23 mouse cellular contexts compared by ENCODE assay signal in the genomic region with DNA sequence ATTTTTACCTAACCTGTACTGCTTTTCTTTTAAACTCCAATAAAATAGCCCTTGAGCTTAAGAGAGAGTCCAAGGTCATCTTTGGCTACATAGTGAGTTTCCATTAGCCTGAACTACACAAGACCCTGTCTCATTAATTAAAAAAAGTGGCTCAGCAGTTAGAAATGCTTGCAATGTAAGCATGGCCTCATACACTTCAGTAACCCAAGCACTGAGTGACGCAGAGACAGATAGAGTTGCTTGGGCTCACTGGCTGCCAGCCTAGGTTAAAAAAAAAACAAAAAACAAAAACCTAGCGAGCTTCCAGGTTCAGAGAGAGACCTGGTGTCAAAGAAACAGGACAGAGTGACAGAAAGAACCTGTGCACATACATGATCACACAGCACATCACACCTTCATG. TPM values are rescaled to one million over a fixed set of nuclear protein-coding genes. Genes with fewer than 3 reads are reported as not detected.
DNase-seq lines count a peak whose midpoint lies in the region; ATAC-seq and TF ChIP-seq lines count a peak whose summit lies in the region.
"Had no signal": no experiment of that assay in that cellular context is flagged by ENCODE, and none has a peak within 500 bp of the region (broad histone marks: within the 10 kb centered on the region; RNA-seq: fewer than 3 reads in every experiment).

No protein-coding gene starts in this region.

- peak overlapping the region; percentile 40 for H3K9ac ChIP-seq in heart, embryonic 14.5 days (ENCODE audit: low read length)
- H3K9ac ChIP-seq in intestine, postnatal 0 days (ENCODE audit: low read depth, low read length), result no peak overlapping the region
- H3K9ac ChIP-seq: embryonic facial prominence, embryonic 15.5 days; hindbrain, embryonic 15.5 days; intestine, embryonic 15.5 days had no signal

- H3K36me3 ChIP-seq in heart, embryonic 14.5 days (ENCODE audit: control insufficient read depth, insufficient read depth, low read length), result peaks cover 6% of the 10 kb centered on the region; the same call in 1 of the 2 replicates
- H3K36me3 ChIP-seq in intestine, postnatal 0 days (ENCODE audit: control insufficient read depth, insufficient read depth), result no peaks in the 10 kb centered on the region; the same call in 1 of the 2 replicates
- H3K36me3 ChIP-seq: hindbrain, embryonic 15.5 days had no signal

- intact Hi-C loops in gastrocnemius, postnatal 14 days (cut with DNase I; ENCODE audit: low total_unique reads), result no loop called here

- no peak for TF ChIP-seq CTCF in intestine, postnatal 0 days (IDR thresholded peaks at IDR 0.05; ENCODE audit: low read depth)

- 11% methylated on average over 2 of the region's 2 CpGs for WGBS in heart, embryonic 14.5 days
- WGBS in intestine, postnatal 0 days, result 61% methylated on average over 2 of the region's 2 CpGs

- peaks cover 3 to 32% of the 10 kb centered on the region in 2 experiments for H3K4me1 ChIP-seq in heart, embryonic 14.5 days (ENCODE audit: control insufficient read depth in 2 of 2, insufficient read depth in 2 of 2, low read length in 2 of 2)
- no peaks in the 10 kb centered on the region for H3K4me1 ChIP-seq in intestine, postnatal 0 days (replicated peaks; ENCODE audit: control insufficient read depth, insufficient read depth, low read length)

- no peaks in the 10 kb centered on the region for H3K27me3 ChIP-seq in heart, embryonic 14.5 days (ENCODE audit: control insufficient read depth, insufficient read depth, low read length)
- H3K27me3 ChIP-seq in intestine, postnatal 0 days (replicated peaks; ENCODE audit: control insufficient read depth, insufficient read depth, low read length), result no peaks in the 10 kb centered on the region
- H3K27me3 ChIP-seq: embryonic facial prominence, embryonic 15.5 days; hindbrain, embryonic 15.5 days; intestine, embryonic 15.5 days had no signal

- peak; percentile 51 for DNase-seq in gastrocnemius, adult 18-20 months (ENCODE audit: low spot score)
- DNase-seq in gastrocnemius, postnatal 14 days, result no peak
- no peak for DNase-seq in heart, adult 8-10 months (ENCODE audit: low spot score)
- peak; percentile 77 for DNase-seq in Muller cell, postnatal 12 days (ENCODE audit: inconsistent ontology term)
- DNase-seq in heart, postnatal 4 days, result peak; percentile 22
- no peak for DNase-seq in cerebellum, adult 11-12 months
- DNase-seq: adrenal gland, postnatal 14 days; cerebellum, adult 18-20 months; cerebellum, postnatal 36 days; kidney, postnatal 36 days; layer of hippocampus, adult 9-11 months; left cerebral cortex, postnatal 4 days; lung, adult 18-20 months; lung, postnatal 36 days; right cerebral cortex, postnatal 25 days had no signal

- H3K27ac ChIP-seq in heart, embryonic 14.5 days (replicated peaks in 1 of 2; ENCODE audit: control insufficient read depth in 1 of 2, insufficient read depth in 1 of 2, low read depth in 2 of 2, low read length in 2 of 2), result peak overlapping the region; percentile 79 to 89
- no peak overlapping the region for H3K27ac ChIP-seq in intestine, postnatal 0 days (ENCODE audit: low read depth, low read length)
- H3K27ac ChIP-seq: embryonic facial prominence, embryonic 15.5 days; forebrain, embryonic 10.5 days; hindbrain, embryonic 15.5 days; intestine, embryonic 15.5 days; left cerebral cortex, adult 2 months had no signal

- no peak overlapping the region for H3K4me3 ChIP-seq in heart, embryonic 14.5 days (ENCODE audit: control insufficient read depth in 1 of 2, insufficient read depth in 1 of 2, low read depth in 1 of 2, low read length in 2 of 2)
- no peak overlapping the region for H3K4me3 ChIP-seq in intestine, postnatal 0 days (ENCODE audit: low read depth, low read length)
- H3K4me3 ChIP-seq: embryonic facial prominence, embryonic 15.5 days; forebrain, embryonic 10.5 days; hindbrain, embryonic 15.5 days; intestine, embryonic 15.5 days; left cerebral cortex, adult 2 months had no signal

- peak overlapping the region; percentile 34 for H3K4me2 ChIP-seq in heart, embryonic 14.5 days (ENCODE audit: low read length)
- H3K4me2 ChIP-seq in intestine, postnatal 0 days (replicated peaks; ENCODE audit: low read depth), result no peak overlapping the region
- H3K4me2 ChIP-seq: embryonic facial prominence, embryonic 15.5 days; hindbrain, embryonic 15.5 days; intestine, embryonic 15.5 days; liver, embryonic 11.5 days had no signal

- no peak; the same call in 1 of the 2 replicates for ATAC-seq in heart, embryonic 14.5 days (ENCODE audit: insufficient number of reproducible peaks, insufficient read depth, low FRiP score, low read depth)
- no peak for ATAC-seq in intestine, postnatal 0 days
- ATAC-seq: intestine, embryonic 15.5 days had no signal

- H3K9me3 ChIP-seq in heart, embryonic 14.5 days (ENCODE audit: control insufficient read depth, low read length), result no peaks in the 10 kb centered on the region
- no peaks in the 10 kb centered on the region for H3K9me3 ChIP-seq in intestine, postnatal 0 days (ENCODE audit: control insufficient read depth)
- H3K9me3 ChIP-seq: embryonic facial prominence, embryonic 15.5 days; hindbrain, embryonic 15.5 days; intestine, embryonic 15.5 days had no signal

RNA-seq across cellular contexts. Expression of gene Zfp609, which starts 14.5 kb away (rescaled TPM):
- total RNA-seq in gastrocnemius, adult 18-20 months (2021), result 10 to 100 TPM; 15.7 to 16.2 TPM
- total RNA-seq in gastrocnemius, postnatal 14 days (2021), result 10 to 100 TPM; 15.8 to 18.8 TPM
- polyA plus RNA-seq in heart, embryonic 14.5 days (2014; fragmentation: Nextera tagmentation; extraction: Ambion mirVana), result 6.1 and 6.6 TPM in 2 replicates
- total RNA-seq in heart, adult 8-10 months (2022), result 10 to 100 TPM; 21.6 to 25.1 (median 22.2) TPM
- total RNA-seq in heart, postnatal 4 days (2021), result 10 to 100 TPM; 45.1 to 46.2 TPM
- 3.1 and 3.7 TPM in 2 replicates for polyA plus RNA-seq in intestine, postnatal 0 days (2015; fragmentation: Nextera tagmentation; extraction: Ambion mirVana)

Comparison
In these comparisons a context has a peak if more than half of its experiments do, and no peak if none do; other contexts are left out.
1. DNase-seq: peak in gastrocnemius, adult 18-20 months (single experiment), Muller cell, postnatal 12 days (single experiment) and heart, postnatal 4 days (single experiment); none in gastrocnemius, postnatal 14 days (single experiment), heart, adult 8-10 months (single experiment) and cerebellum, adult 11-12 months (single experiment).